Mouse (Mus musculus) MEL (cell line): ENCODE results near the gene Gm17606. TPM values are rescaled to one million over a fixed set of nuclear protein-coding genes. Genes with fewer than 3 reads are reported as not detected.
A peak's percentile ranks its signal among the peaks of the same experiment; 100 is the strongest.

Experiments
- DNase-seq: peaks from one replicate; pipeline ENCODE4 v3.0.0; 2011; ENCODE audit warnings: low read depth, low spot score
- H3K27ac ChIP-seq: 2 replicates; pipeline ENCODE4 v1.5.1; 2012; ENCODE audit warnings: low read depth, mild to moderate bottlenecking, control low read depth, low read length, moderate library complexity; ENCODE audit not compliant: control insufficient read depth
- H3K27me3 ChIP-seq, 2 experiments: fragments of 150-350 bp in 1 of 2; sonication (generic) in 1 of 2; 2 replicates each; pipeline ENCODE4 v1.6.1; 2012; ENCODE audit warnings: low read length in 2 of 2, mild to moderate bottlenecking in 2 of 2, improper control_type of control experiment in 1 of 2, moderate library complexity in 1 of 2; ENCODE audit not compliant: insufficient read depth in 2 of 2, control insufficient read depth in 1 of 2
- H3K36me3 ChIP-seq, 2 experiments: 2 replicates each; pipeline ENCODE4 v1.6.1; 2012 to 2014; ENCODE audit warnings: low read length in 2 of 2, improper control_type of control experiment in 1 of 2, inconsistent platforms in 1 of 2, mild to moderate bottlenecking in 1 of 2; ENCODE audit not compliant: insufficient read depth in 2 of 2, control insufficient read depth in 1 of 2
- H3K4me1 ChIP-seq, 2 experiments: fragments of 150-350 bp in 1 of 2; sonication (generic) in 1 of 2; 2 replicates each; pipeline ENCODE4 v1.6.1; 2012; ENCODE audit warnings: low read length in 2 of 2, improper control_type of control experiment in 1 of 2, mild to moderate bottlenecking in 1 of 2; ENCODE audit not compliant: insufficient read depth in 2 of 2, control insufficient read depth in 1 of 2
- H3K4me3 ChIP-seq, 2 experiments: fragments of 150-350 bp in 1 of 2; sonication (generic) in 1 of 2; 2 replicates each; pipeline ENCODE4 v1.5.1; 2012; ENCODE audit warnings: low read depth in 2 of 2, low read length in 2 of 2, mild to moderate bottlenecking in 2 of 2, moderate library complexity in 2 of 2, control low read depth in 1 of 2, improper control_type of control experiment in 1 of 2; ENCODE audit not compliant: control insufficient read depth in 1 of 2, insufficient read depth in 1 of 2
- H3K79me2 ChIP-seq: 2 replicates; pipeline ENCODE4 v1.6.1; 2012; ENCODE audit warnings: mild to moderate bottlenecking, low read length, moderate library complexity; ENCODE audit not compliant: control insufficient read depth, poor library complexity, insufficient read depth
- H3K9ac ChIP-seq: 2 replicates; pipeline ENCODE4 v1.6.1; 2012; ENCODE audit warnings: low read depth, mild to moderate bottlenecking, control low read depth, low read length, moderate library complexity; ENCODE audit not compliant: control insufficient read depth, poor library complexity, severe bottlenecking
- H3K9me3 ChIP-seq: fragments of 150-350 bp; sonication (generic); replicated peaks from 2 replicates; pipeline ENCODE4 v1.6.1; 2012; ENCODE audit warnings: mild to moderate bottlenecking, low read length, improper control_type of control experiment, moderate library complexity; ENCODE audit not compliant: insufficient read depth
- BHLHE40 ChIP-seq: IDR thresholded peaks from 2 replicates; pipeline ENCODE4 v1.6.1; 2012; ENCODE audit warnings: low read depth, mild to moderate bottlenecking, inconsistent platforms, low read length, improper control_type of control experiment, borderline replicate concordance
- CTCF ChIP-seq, 3 experiments: IDR thresholded peaks in 2 of 3; conservative IDR thresholded peaks in 1 of 3; 2 replicates each; pipeline ENCODE4 v1.5.1; 2011 to 2012; ENCODE audit warnings: low read length in 3 of 3, low read depth in 2 of 3, mild to moderate bottlenecking in 2 of 3, improper control_type of control experiment in 1 of 3, inconsistent platforms in 1 of 3, mixed read lengths in 1 of 3, moderate library complexity in 1 of 3; ENCODE audit not compliant: control insufficient read depth in 1 of 3, insufficient read depth in 1 of 3, poor library complexity in 1 of 3, severe bottlenecking in 1 of 3
- E2F4 ChIP-seq: IDR thresholded peaks from 2 replicates; pipeline ENCODE4 v1.6.1; 2011; ENCODE audit warnings: low read depth, low read length, improper control_type of control experiment, borderline replicate concordance
- ELF1 ChIP-seq: IDR thresholded peaks from 2 replicates; pipeline ENCODE4 v1.6.1; 2014; ENCODE audit warnings: low read depth, mild to moderate bottlenecking, inconsistent platforms, low read length, improper control_type of control experiment, moderate library complexity
- EP300 ChIP-seq, 2 experiments: IDR thresholded peaks; 2 replicates each; pipeline ENCODE4 v1.6.1; 2011; ENCODE audit warnings: improper control_type of control experiment in 2 of 2, low read length in 2 of 2, low read depth in 1 of 2, mild to moderate bottlenecking in 1 of 2
- ETS1 ChIP-seq: IDR thresholded peaks from 2 replicates; pipeline ENCODE4 v1.6.1; 2012; ENCODE audit warnings: low read depth, mild to moderate bottlenecking, inconsistent platforms, low read length, improper control_type of control experiment, moderate library complexity
- GABPA ChIP-seq: IDR thresholded peaks from 2 replicates; pipeline ENCODE4 v1.6.1; 2012; ENCODE audit warnings: low read depth, mild to moderate bottlenecking, inconsistent platforms, low read length, improper control_type of control experiment, moderate library complexity
- GATA1 ChIP-seq: IDR thresholded peaks from 2 replicates; pipeline ENCODE4 v1.6.1; 2011; ENCODE audit warnings: low read depth, low read length, improper control_type of control experiment
- MAFK ChIP-seq: IDR thresholded peaks from 2 replicates; pipeline ENCODE4 v1.6.1; 2011; ENCODE audit warnings: low read depth, mild to moderate bottlenecking, low read length, improper control_type of control experiment, borderline replicate concordance
- MAX ChIP-seq: IDR thresholded peaks from 2 replicates; pipeline ENCODE4 v1.6.1; 2011; ENCODE audit warnings: low read length, improper control_type of control experiment
- MAZ ChIP-seq: IDR thresholded peaks from 2 replicates; pipeline ENCODE4 v1.6.1; 2012; ENCODE audit warnings: low read depth, mild to moderate bottlenecking, inconsistent platforms, low read length, improper control_type of control experiment
- MXI1 ChIP-seq: IDR thresholded peaks from 2 replicates; pipeline ENCODE4 v1.6.1; 2011; ENCODE audit warnings: mild to moderate bottlenecking, low read depth, low read length, improper control_type of control experiment
- MYC ChIP-seq: IDR thresholded peaks from 2 replicates; pipeline ENCODE4 v1.6.1; 2011; ENCODE audit warnings: low read depth, mild to moderate bottlenecking, low read length, improper control_type of control experiment, moderate library complexity
- NELFE ChIP-seq: IDR thresholded peaks from 2 replicates; pipeline ENCODE4 v1.6.1; 2011; ENCODE audit warnings: low read depth, low read length, improper control_type of control experiment
- NRF1 ChIP-seq: IDR thresholded peaks from 2 replicates; pipeline ENCODE4 v1.6.1; 2014; ENCODE audit warnings: low read depth, mild to moderate bottlenecking, inconsistent platforms, low read length, improper control_type of control experiment, moderate library complexity; ENCODE audit not compliant: poor library complexity, insufficient read depth, severe bottlenecking
- POLR2A ChIP-seq, 2 experiments: IDR thresholded peaks; 2 replicates each; pipeline ENCODE4 v1.6.1; 2011 to 2012; ENCODE audit warnings: low read length in 2 of 2, mild to moderate bottlenecking in 2 of 2, control low read depth in 1 of 2, improper control_type of control experiment in 1 of 2, low read depth in 1 of 2, moderate library complexity in 1 of 2; ENCODE audit not compliant: control insufficient read depth in 1 of 2, insufficient read depth in 1 of 2, poor library complexity in 1 of 2
- RAD21 ChIP-seq: IDR thresholded peaks from 2 replicates; pipeline ENCODE4 v1.6.1; 2011; ENCODE audit warnings: mild to moderate bottlenecking, low read depth, low read length, improper control_type of control experiment
- RCOR1 ChIP-seq: IDR thresholded peaks from 2 replicates; pipeline ENCODE4 v1.6.1; 2012; ENCODE audit warnings: low read depth, mild to moderate bottlenecking, inconsistent platforms, low read length, improper control_type of control experiment
- SIN3A ChIP-seq: IDR thresholded peaks from 2 replicates; pipeline ENCODE4 v1.6.1; 2012; ENCODE audit warnings: low read length, improper control_type of control experiment, inconsistent platforms
- SMC3 ChIP-seq: IDR thresholded peaks from 2 replicates; pipeline ENCODE4 v1.6.1; 2011; ENCODE audit warnings: low read depth, low read length, improper control_type of control experiment
- TAL1 ChIP-seq: IDR thresholded peaks from 2 replicates; pipeline ENCODE4 v1.6.1; 2012; ENCODE audit warnings: mild to moderate bottlenecking, inconsistent platforms, low read length, moderate library complexity, mixed read lengths
- TBP ChIP-seq: IDR thresholded peaks from 2 replicates; pipeline ENCODE4 v1.8.0; 2011; ENCODE audit warnings: low read depth, low read length, improper control_type of control experiment
- TCF12 ChIP-seq: IDR thresholded peaks from 2 replicates; pipeline ENCODE4 v1.6.1; 2014; ENCODE audit warnings: low read depth, mild to moderate bottlenecking, inconsistent platforms, low read length, improper control_type of control experiment, moderate library complexity
- UBTF ChIP-seq: IDR thresholded peaks from 2 replicates; pipeline ENCODE4 v1.6.1; 2012; ENCODE audit warnings: low read depth, mild to moderate bottlenecking, inconsistent platforms, low read length, improper control_type of control experiment, moderate library complexity, borderline replicate concordance; ENCODE audit not compliant: insufficient read depth
- USF2 ChIP-seq, 2 experiments: IDR thresholded peaks; 2 replicates each; pipeline ENCODE4 v1.6.1; 2011 to 2012; ENCODE audit warnings: improper control_type of control experiment in 2 of 2, low read length in 2 of 2, borderline replicate concordance in 1 of 2, inconsistent platforms in 1 of 2, low read depth in 1 of 2, mild to moderate bottlenecking in 1 of 2; ENCODE audit not compliant: insufficient read depth in 1 of 2
- ZC3H11A ChIP-seq: IDR thresholded peaks from 2 replicates; pipeline ENCODE4 v1.6.1; 2012; ENCODE audit warnings: low read depth, mild to moderate bottlenecking, inconsistent platforms, low read length, improper control_type of control experiment
- ZKSCAN1 ChIP-seq: IDR thresholded peaks from 2 replicates; pipeline ENCODE4 v1.6.1; 2012; ENCODE audit warnings: low read depth, mild to moderate bottlenecking, inconsistent platforms, low read length, improper control_type of control experiment, moderate library complexity
- ZMIZ1 ChIP-seq: IDR thresholded peaks from 2 replicates; pipeline ENCODE4 v1.6.1; 2012; ENCODE audit warnings: low read depth, mild to moderate bottlenecking, inconsistent platforms, low read length, improper control_type of control experiment, moderate library complexity
- ZNF384 ChIP-seq: IDR thresholded peaks from 2 replicates; pipeline ENCODE4 v1.6.1; 2012; ENCODE audit warnings: low read depth, mild to moderate bottlenecking, inconsistent platforms, low read length, improper control_type of control experiment
- polyA plus RNA-seq, 2 experiments: library from polyadenylated mRNA; stranded (reverse) in 1 of 2; unstranded in 1 of 2; fragments of >175 nt in 1 of 2; fragments of >200 nt in 1 of 2; gene quantifications; 2 replicates each; pipeline versions ENCODE4 v1.2.1 to v1.2.4; 2012; ENCODE audit warnings: low replicate concordance in 2 of 2, low read depth in 1 of 2; ENCODE audit not compliant: insufficient read length in 2 of 2, insufficient read depth in 1 of 2, missing spikeins in 1 of 2
- total RNA-seq: library from RNA; depleted of rRNA; stranded (reverse); fragments of 300-350 nt; gene quantifications from 2 replicates; pipeline ENCODE4 v1.2.3, GENCODE M21; 2012

Gm17606 gene
- total and polyA plus RNA-seq, 3 experiments: 0.99 TPM; not detected in 2

DNA sequence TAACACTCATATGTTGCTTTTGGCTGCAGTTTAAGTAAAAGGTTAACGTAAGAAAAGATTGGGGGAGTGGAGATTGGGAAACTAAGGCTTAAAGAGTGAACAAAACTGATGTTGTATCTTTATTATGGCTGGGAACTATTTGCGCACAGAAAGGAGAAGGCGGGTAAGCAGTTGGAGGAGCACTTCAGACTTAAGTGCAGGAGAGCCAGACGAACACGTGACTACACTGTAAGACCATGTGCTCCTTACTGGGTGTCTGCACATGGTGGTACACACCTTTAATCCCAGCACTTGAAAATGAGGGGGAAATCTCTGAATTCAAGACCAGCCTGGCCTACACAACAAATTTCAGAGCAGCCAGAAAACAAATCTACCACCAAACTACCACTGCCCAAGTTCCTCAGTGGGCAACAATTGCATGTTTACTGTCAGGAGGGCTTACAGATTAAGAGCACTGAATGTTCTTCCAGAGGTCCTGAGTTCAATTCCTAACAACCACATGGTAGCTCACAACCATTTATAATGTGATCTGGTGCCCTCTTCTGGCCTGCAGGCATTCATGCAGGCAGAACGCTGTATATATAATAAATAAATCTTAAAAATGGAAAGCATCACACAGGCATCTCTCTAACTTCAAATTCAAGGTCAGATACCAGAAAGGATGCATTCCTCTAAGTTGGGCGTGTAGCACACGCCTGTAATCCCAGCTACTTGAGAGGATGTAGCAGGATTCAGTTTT, 6.3 kb downstream of the Gm17606 start:
- Histone ChIP-seq H3K9me3 (no peaks in the 10 kb centered on the region), H3K27me3 (no peaks in the 10 kb centered on the region), H3K4me3 (no peak overlapping the region), H3K4me1 (peaks cover 2 to 16% of the 10 kb centered on the region in 2 experiments), H3K9ac (no peak overlapping the region), H3K79me2 (peaks cover 10% of the 10 kb centered on the region; the same call in 1 of the 2 replicates), H3K27ac (no peak overlapping the region), H3K36me3 (peaks cover 12 to 22% of the 10 kb centered on the region in 2 experiments)
- TF ChIP-seq RAD21 (no peak), TCF12 (no peak), MYC (0 out of 2 replicates have a peak, but pooled peaks have one; percentile 56), MAZ (0 out of 2 replicates have a peak, but pooled peaks have one; percentile 4), UBTF (no peak), CTCF (IDR thresholded peaks at IDR 0.05 in 2 of 3, conservative IDR thresholded peaks at IDR 0.05 in 1 of 3; ENCODE audit: control insufficient read depth in 1 of 3, insufficient read depth in 1 of 3, low read depth in 2 of 3, low read length in 3 of 3, poor library complexity in 1 of 3, severe bottlenecking in 1 of 3) (peak; percentile 12 to 26 (median 21); a peak in 2 of 6 replicates), USF2 (IDR thresholded peaks at IDR 0.05; ENCODE audit: borderline replicate concordance in 1 of 2, insufficient read depth in 1 of 2, low read depth in 1 of 2, low read length in 2 of 2) (no peak), SMC3 (no peak), GABPA (no peak)
- no peak for DNase-seq

GRCm38 (mm10) chr14:54647900-54648299, 7.1 kb downstream of the Gm17606 start:
- H3K79me2 ChIP-seq: peaks cover 18% of the 10 kb centered on the region; the same call in 1 of the 2 replicates
- H3K27me3 ChIP-seq: no peaks in the 10 kb centered on the region
- peak; percentile 82 for DNase-seq
- no peaks in the 10 kb centered on the region for H3K9me3 ChIP-seq
- peaks cover 2 to 23% of the 10 kb centered on the region in 2 experiments for H3K4me1 ChIP-seq
- H3K4me3 ChIP-seq: no peak overlapping the region
- no peak overlapping the region for H3K9ac ChIP-seq
- H3K27ac ChIP-seq: no peak overlapping the region
- peaks cover 12 to 28% of the 10 kb centered on the region in 2 experiments for H3K36me3 ChIP-seq
- TF ChIP-seq TBP: no peak
- no peak for TF ChIP-seq MAX
- TF ChIP-seq ZC3H11A: no peak
- peak; percentile 80 for TF ChIP-seq TCF12
- TF ChIP-seq ZKSCAN1: no peak
- TF ChIP-seq ETS1: peak; percentile 62; the same call in 1 of the 2 replicates
- no peak for TF ChIP-seq POLR2A (IDR thresholded peaks at IDR 0.05; ENCODE audit: control insufficient read depth in 1 of 2, insufficient read depth in 1 of 2, low read depth in 1 of 2, low read length in 2 of 2, poor library complexity in 1 of 2)
- no peak for TF ChIP-seq E2F4
- TF ChIP-seq NRF1: no peak
- TF ChIP-seq GABPA: no peak
- TF ChIP-seq MXI1: 0 out of 2 replicates have a peak, but pooled peaks have one; percentile 33
- no peak for TF ChIP-seq RAD21
- TF ChIP-seq TAL1: peak; percentile 66
- no peak for TF ChIP-seq ZNF384
- TF ChIP-seq EP300 (IDR thresholded peaks at IDR 0.05; ENCODE audit: low read depth in 1 of 2, low read length in 2 of 2): peak; percentile 65 to 78
- TF ChIP-seq MAFK: no peak
- TF ChIP-seq BHLHE40: no peak
- no peak for TF ChIP-seq MYC
- TF ChIP-seq ZMIZ1: no peak
- peak; percentile 69; the same call in 1 of the 2 replicates for TF ChIP-seq SIN3A
- TF ChIP-seq RCOR1: peak; percentile 97
- TF ChIP-seq ELF1: no peak
- TF ChIP-seq USF2 (IDR thresholded peaks at IDR 0.05; ENCODE audit: borderline replicate concordance in 1 of 2, insufficient read depth in 1 of 2, low read depth in 1 of 2, low read length in 2 of 2): no peak
- TF ChIP-seq NELFE: no peak
- peak; percentile 75 for TF ChIP-seq GATA1
